Mouse (Mus musculus) myocyte (in vitro differentiated cells): ENCODE measurements around the gene Qk.
A peak's percentile ranks its signal among the peaks of the same experiment; 100 is the strongest.

Experiments
- CEBPB ChIP-seq: IDR thresholded peaks from 2 replicates; pipeline ENCODE4 v1.6.1; 2011; ENCODE audit warnings: mild to moderate bottlenecking, moderate library complexity; ENCODE audit not compliant: poor library complexity, insufficient read depth, severe bottlenecking
- E2F4 ChIP-seq: IDR thresholded peaks from one replicate; pipeline ENCODE4 v1.6.1; 2011; ENCODE audit warnings: mild to moderate bottlenecking, control low read depth, moderate library complexity; ENCODE audit not compliant: insufficient read depth
- MAX ChIP-seq: IDR thresholded peaks from one replicate; pipeline ENCODE4 v1.6.1; 2011; ENCODE audit warnings: low read depth, mild to moderate bottlenecking, control low read depth
- MYOD1 ChIP-seq, 3 experiments: IDR thresholded peaks; one replicate each; pipeline ENCODE4 v1.6.1; 2011; ENCODE audit warnings: control low read depth in 2 of 3, low read depth in 2 of 3, mild to moderate bottlenecking in 2 of 3, moderate library complexity in 1 of 3; ENCODE audit not compliant: insufficient read length in 2 of 3, control insufficient read depth in 1 of 3
- POLR2A ChIP-seq: IDR thresholded peaks from one replicate; pipeline ENCODE4 v1.6.1; 2011; ENCODE audit warnings: low read depth, mild to moderate bottlenecking, control low read depth, moderate library complexity; ENCODE audit not compliant: insufficient read length
- POLR2AphosphoS2 ChIP-seq: IDR thresholded peaks from one replicate; pipeline ENCODE4 v1.6.1; 2011; ENCODE audit warnings: low read depth, control low read depth; ENCODE audit not compliant: insufficient read length
- TCF12 ChIP-seq: IDR thresholded peaks from one replicate; pipeline ENCODE4 v1.6.1; 2011; ENCODE audit warnings: mild to moderate bottlenecking, control low read depth; ENCODE audit not compliant: poor library complexity, insufficient read depth, severe bottlenecking
- USF1 ChIP-seq: IDR thresholded peaks from one replicate; pipeline ENCODE4 v1.6.1; 2011; ENCODE audit warnings: low read depth, mild to moderate bottlenecking, control low read depth, moderate library complexity

GRCm38 (mm10) chr17:10198662-10199061, 121.0 kb downstream of the Qk start:
- no peak for TF ChIP-seq POLR2A
- TF ChIP-seq USF1, result no peak
- peak; percentile 65 for TF ChIP-seq POLR2AphosphoS2
- no peak for TF ChIP-seq TCF12
- no peak for TF ChIP-seq CEBPB
- TF ChIP-seq MYOD1 (IDR thresholded peaks at IDR 0.05; ENCODE audit: control insufficient read depth in 1 of 3, insufficient read length in 2 of 3, low read depth in 2 of 3), result no peak
- no peak for TF ChIP-seq MAX
- no peak for TF ChIP-seq E2F4
